Mouse (Mus musculus) heart, adult 10 weeks (tissue): ENCODE results near the gene Tmem52. TPM values are rescaled to one million over a fixed set of nuclear protein-coding genes. Genes with fewer than 3 reads are reported as not detected.

Experiments used
- polyA plus RNA-seq: library from polyadenylated mRNA; stranded (reverse); fragments of 350-450 nt; fragmentation: Illumina TruSeq; extraction: RNeasy Lipid Tissue Mini Kit (QIAGEN cat#74804); gene quantifications from one replicate; pipeline ENCODE4 v1.2.3, GENCODE M21; 2014; ENCODE audit warnings: low read depth, low replicate concordance

The Tmem52 gene
- 2.3 TPM for polyA plus RNA-seq

GRCm38 (mm10) chr4:155468952-155469351 lies at the start of gene Tmem52:
Gene Tmem52, plus strand, starts transcription at chr4:155469114.

GRCm38 (mm10) chr4:155490990-155491504 lies 22.1 kb downstream of the Tmem52 start, which contains the start of gene Gnb1:
Gene Gnb1, plus strand, starts transcription at chr4:155491361.

Other genes with a start within 250 kb of the Tmem52 start
- 43.6 TPM for gene Ski, start 246.5 kb upstream of the Tmem52 start, polyA plus RNA-seq
- gene Faap20, start 219.3 kb upstream of the Tmem52 start, polyA plus RNA-seq, result 13.4 TPM
- 1.8 TPM for gene Prkcz, start 107.8 kb upstream of the Tmem52 start, polyA plus RNA-seq
- not detected for gene Gabrd, start 71.0 kb upstream of the Tmem52 start, polyA plus RNA-seq
- 0.58 TPM for gene Cfap74, start 59.9 kb upstream of the Tmem52 start, polyA plus RNA-seq
- gene Gnb1, start 22.2 kb downstream of the Tmem52 start, polyA plus RNA-seq, result 102 TPM
- 31.7 TPM for gene Nadk, start 93.3 kb downstream of the Tmem52 start, polyA plus RNA-seq
- 8.7 TPM for gene Slc35e2, start 132.3 kb downstream of the Tmem52 start, polyA plus RNA-seq
- gene Cdk11b, start 155.7 kb downstream of the Tmem52 start, polyA plus RNA-seq, result 71.4 TPM
- not detected for gene Gm10563, start 176.3 kb downstream of the Tmem52 start, polyA plus RNA-seq
- gene Mmp23, start 184.3 kb downstream of the Tmem52 start, polyA plus RNA-seq, result 17.1 TPM
- gene Mib2, start 200.1 kb downstream of the Tmem52 start, polyA plus RNA-seq, result 29.0 TPM
- gene Fndc10, start 225.2 kb downstream of the Tmem52 start, polyA plus RNA-seq, result 2.0 TPM
- 55.4 TPM for gene Ssu72, start 235.7 kb downstream of the Tmem52 start, polyA plus RNA-seq